Mouse (Mus musculus): ENCODE measurements around the gene Hepacam2. TPM values are rescaled to one million over a fixed set of nuclear protein-coding genes. Genes with fewer than 3 reads are reported as not detected.

Gene Hepacam2
- polyA plus RNA-seq (2014; fragmentation: Illumina TruSeq; extraction: RNeasy Lipid Tissue Mini Kit (QIAGEN cat#74804); ENCODE audit: low read depth, low replicate concordance): 0.87 TPM

DNA sequence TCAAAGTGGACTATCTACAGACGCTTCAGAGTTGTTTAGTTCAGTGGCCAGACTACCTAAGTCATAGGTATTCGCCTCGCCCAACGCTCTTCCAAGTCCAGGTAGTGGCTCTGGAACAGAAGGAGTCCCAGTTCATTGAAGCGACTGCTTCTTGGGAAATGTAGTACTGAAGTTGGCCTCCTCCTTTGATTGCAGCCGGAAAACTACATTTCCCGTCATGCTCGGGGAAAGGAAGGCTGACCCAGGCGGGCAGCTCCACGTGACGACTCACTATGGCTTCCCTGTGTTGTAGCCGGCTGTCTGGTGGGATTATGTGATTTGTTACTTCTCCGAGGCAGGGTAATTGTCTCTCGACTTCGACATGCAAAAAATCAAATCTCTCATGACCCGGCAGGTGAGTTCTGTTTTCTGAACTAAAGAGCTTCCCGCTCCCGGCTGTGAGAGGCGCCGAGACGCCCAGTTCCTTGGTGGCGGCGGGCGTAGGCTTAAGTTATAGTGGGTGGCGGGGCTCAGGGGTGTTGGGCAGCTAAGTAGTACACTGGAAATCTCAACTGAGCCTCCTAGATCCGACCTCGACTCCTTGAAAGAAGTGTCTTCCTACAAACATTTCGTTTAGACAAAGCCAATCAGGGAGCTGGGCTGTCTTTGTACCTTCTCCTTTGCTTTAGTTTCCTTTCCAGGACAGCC, at the start of gene Hepacam2, which contains the start of gene Vps50:
Gene Hepacam2, minus strand, starts transcription at position 137 of the 687 bp plus-strand sequence.
Gene Vps50, plus strand, starts transcription at position 221 of the 687 bp plus-strand sequence.

Other genes starting within 250 kb of the Hepacam2 start
- gene Samd9l, start 98.7 kb downstream of the Hepacam2 start, polyA plus RNA-seq (2014; fragmentation: Illumina TruSeq; extraction: RNeasy Lipid Tissue Mini Kit (QIAGEN cat#74804); ENCODE audit: low read depth, low replicate concordance): 52.5 TPM
- gene Vps50, start 84 bp upstream of the Hepacam2 start, polyA plus RNA-seq (2014; fragmentation: Illumina TruSeq; extraction: RNeasy Lipid Tissue Mini Kit (QIAGEN cat#74804); ENCODE audit: low read depth, low replicate concordance): 92.5 TPM

Measured in adrenal gland, adult 10 weeks (tissue).